Comparison of ENCODE assay signal across 20 mouse cellular contexts in the genomic region with DNA sequence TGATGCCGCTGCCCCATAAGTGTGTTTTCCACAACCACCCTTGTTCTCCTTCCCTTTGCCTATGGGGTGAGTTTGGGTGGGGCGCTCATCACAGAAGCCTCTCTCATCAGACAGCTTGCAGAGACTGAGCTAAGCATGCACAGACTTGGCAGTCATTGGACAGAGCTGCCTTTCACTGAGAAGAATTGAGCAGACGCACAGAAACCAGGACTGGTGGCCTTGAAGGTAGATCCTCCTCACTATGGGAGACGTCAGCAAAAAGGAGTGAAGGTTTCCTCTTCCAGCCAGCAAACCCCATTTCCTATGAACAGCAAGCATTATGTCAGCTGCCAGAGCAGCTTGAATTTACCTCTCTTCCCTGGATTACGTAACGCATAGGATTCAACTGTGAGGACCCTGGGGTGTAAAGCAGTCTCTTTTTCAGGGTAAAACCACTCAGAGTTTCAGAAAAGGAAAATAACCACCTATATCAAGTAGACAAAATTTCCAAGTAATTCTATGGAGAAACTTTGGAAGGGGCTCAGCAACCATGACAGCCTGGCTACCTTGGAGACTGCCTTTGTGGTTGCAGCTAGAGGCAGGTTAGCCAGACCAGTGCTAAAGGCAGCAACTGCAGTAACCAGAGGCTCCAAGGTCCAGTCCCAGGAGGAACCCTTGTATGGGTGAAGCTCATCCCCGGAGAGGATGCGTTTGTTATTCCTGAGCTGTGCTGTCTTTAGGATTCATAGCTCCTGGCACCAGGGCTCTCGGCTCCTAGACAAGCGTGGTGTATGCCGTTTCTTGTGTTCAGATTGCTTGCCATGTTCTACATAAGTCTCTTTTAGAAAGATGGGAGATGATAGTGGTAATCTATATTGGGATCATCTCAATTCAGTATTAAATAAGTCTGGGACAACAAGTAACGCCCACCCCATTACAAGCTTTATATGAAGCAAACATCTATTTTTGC.
DNase-seq lines count a peak whose midpoint lies in the region; ATAC-seq and TF ChIP-seq lines count a peak whose summit lies in the region.
"Had no signal": no experiment of that assay in that cellular context is flagged by ENCODE, and none has a peak within 500 bp of the region (broad histone marks: within the 10 kb centered on the region; RNA-seq: fewer than 3 reads in every experiment).

No protein-coding gene starts in this region.

- H3K36me3 ChIP-seq in hindbrain, embryonic 14.5 days (replicated peaks; ENCODE audit: control insufficient read depth, insufficient read depth) = no peaks in the 10 kb centered on the region
- H3K36me3 ChIP-seq: limb, embryonic 10.5 days had no signal

- no peak for TF ChIP-seq CTCF in cerebellum, adult 2 months (IDR thresholded peaks at IDR 0.05; ENCODE audit: borderline replicate concordance, insufficient read depth, low read depth, low read length)
- TF ChIP-seq CTCF in cortical plate, adult 2 months (IDR thresholded peaks at IDR 0.05; ENCODE audit: extremely low read depth, insufficient read depth, low read length) = no peak

- no peaks in the 10 kb centered on the region for H3K27me3 ChIP-seq in cerebellum, adult 2 months (ENCODE audit: control insufficient read depth, insufficient read depth, low read length)
- no peaks in the 10 kb centered on the region for H3K27me3 ChIP-seq in hindbrain, embryonic 14.5 days (ENCODE audit: control insufficient read depth, insufficient read depth, low read length)

- TF ChIP-seq POLR2A in cerebellum, adult 2 months (IDR thresholded peaks at IDR 0.05; ENCODE audit: borderline replicate concordance, insufficient read depth, low read length) = no peak
- TF ChIP-seq POLR2A in cortical plate, adult 2 months (IDR thresholded peaks at IDR 0.05; ENCODE audit: extremely low read depth, insufficient read depth, low read length) = no peak

- H3K4me2 ChIP-seq in hindbrain, embryonic 14.5 days (replicated peaks) = no peak overlapping the region
- H3K4me2 ChIP-seq: heart, embryonic 11.5 days had no signal

- peaks cover 12% of the 10 kb centered on the region for H3K4me1 ChIP-seq in cerebellum, adult 2 months (ENCODE audit: control insufficient read depth, insufficient read depth, low read length)
- peaks cover 19% of the 10 kb centered on the region for H3K4me1 ChIP-seq in cortical plate, adult 2 months (ENCODE audit: control insufficient read depth, insufficient read depth, low read length)
- H3K4me1 ChIP-seq in hindbrain, embryonic 14.5 days (replicated peaks; ENCODE audit: control insufficient read depth, insufficient read depth, low read length) = 0 out of 2 replicates have a peak, but pooled peaks cover 6% of the 10 kb centered on the region

- H3K27ac ChIP-seq in cerebellum, adult 2 months (ENCODE audit: insufficient read depth, low read length) = no peak overlapping the region
- peak overlapping the region; percentile 85 for H3K27ac ChIP-seq in cortical plate, adult 2 months (ENCODE audit: insufficient read depth, low read length)
- no peak overlapping the region for H3K27ac ChIP-seq in hindbrain, embryonic 14.5 days
- H3K27ac ChIP-seq: stomach, postnatal 0 days had no signal

- no peak for ATAC-seq in hindbrain, embryonic 14.5 days (ENCODE audit: low FRiP score)

- peak; percentile 11 for DNase-seq in cerebellum, adult 9-11 months
- DNase-seq in cerebellum, adult 2 months = no peak
- peak; percentile 86 for DNase-seq in heart, adult 11 months
- no peak for DNase-seq in heart, postnatal 4 days
- peak; percentile 31 for DNase-seq in layer of hippocampus, adult 9-10 months (ENCODE audit: low spot score)
- no peak for DNase-seq in layer of hippocampus, adult 9-11 months
- no peak for DNase-seq in hindbrain, embryonic 14.5 days (ENCODE audit: low spot score)
- DNase-seq: adrenal gland, postnatal 14 days; cerebellum, adult 11-12 months; gastrocnemius, postnatal 25 days; kidney, adult 9 months; kidney, postnatal 4 days; liver, postnatal 0 days; lung, postnatal 10 days; midbrain, embryonic 14.5 days had no signal

- 84% methylated on average over 12 of the region's 12 CpGs for WGBS in cerebellum, adult 2 months
- WGBS in hindbrain, embryonic 14.5 days = 91% methylated on average over 12 of the region's 12 CpGs

- no peak overlapping the region for H3K4me3 ChIP-seq in cerebellum, adult 2 months (replicated peaks; ENCODE audit: insufficient read depth, low read depth, low read length)
- no peak overlapping the region for H3K4me3 ChIP-seq in cortical plate, adult 2 months (ENCODE audit: insufficient read depth, low read length)
- H3K4me3 ChIP-seq in hindbrain, embryonic 14.5 days (replicated peaks; ENCODE audit: low read length) = no peak overlapping the region
- H3K4me3 ChIP-seq: limb, embryonic 10.5 days; myocyte had no signal

- H3K9ac ChIP-seq in hindbrain, embryonic 14.5 days = no peak overlapping the region
- H3K9ac ChIP-seq: liver, postnatal 0 days had no signal

- no peaks in the 10 kb centered on the region for H3K9me3 ChIP-seq in hindbrain, embryonic 14.5 days (ENCODE audit: control insufficient read depth, low read length)
- H3K9me3 ChIP-seq: limb, embryonic 10.5 days had no signal

Comparison
In these comparisons a context has a peak if more than half of its experiments do, and no peak if none do; other contexts are left out.
1. DNase-seq: peak in cerebellum, adult 9-11 months (single experiment), heart, adult 11 months (single experiment) and layer of hippocampus, adult 9-10 months (single experiment); none in cerebellum, adult 2 months (0 of 2), heart, postnatal 4 days (single experiment), layer of hippocampus, adult 9-11 months (single experiment) and hindbrain, embryonic 14.5 days (single experiment).